Mouse (Mus musculus) spleen, adult 2 months (tissue): Measurements from ENCODE around the gene Cd2bp2. TPM values are rescaled to one million over a fixed set of nuclear protein-coding genes. Genes with fewer than 3 reads are reported as not detected.

Experiments
- DNase-seq, 2 experiments: peaks; one replicate each; pipeline versions ENCODE4 v3.0.0 to v3.0.0-alpha.2; 2012 to 2021; ENCODE audit warnings: low spot score in 2 of 2, low read depth in 1 of 2
- H3K27ac ChIP-seq: fragments of 200-500 bp; 2 replicates; pipeline ENCODE4 v1.5.1; 2012; ENCODE audit warnings: low read length, inconsistent platforms; ENCODE audit not compliant: insufficient read depth
- H3K27me3 ChIP-seq: fragments of 200-500 bp; 2 replicates; pipeline ENCODE4 v1.6.1; 2012; ENCODE audit warnings: mild to moderate bottlenecking, moderate library complexity, low read length, inconsistent platforms; ENCODE audit not compliant: control insufficient read depth, insufficient read depth
- H3K36me3 ChIP-seq: fragments of 200-500 bp; 2 replicates; pipeline ENCODE4 v1.6.1; 2012; ENCODE audit warnings: mild to moderate bottlenecking, low read length, inconsistent platforms; ENCODE audit not compliant: control insufficient read depth, insufficient read depth
- H3K4me1 ChIP-seq: fragments of 200-500 bp; 2 replicates; pipeline ENCODE4 v1.6.1; 2011; ENCODE audit warnings: inconsistent platforms; ENCODE audit not compliant: control insufficient read depth, insufficient read depth, insufficient read length
- H3K4me3 ChIP-seq: fragments of 200-500 bp; 2 replicates; pipeline ENCODE4 v1.5.1; 2011; ENCODE audit warnings: mild to moderate bottlenecking, inconsistent platforms; ENCODE audit not compliant: insufficient read depth, insufficient read length; ENCODE audit errors: extremely low read depth
- CTCF ChIP-seq: fragments of 200-500 bp; IDR thresholded peaks from 2 replicates; pipeline ENCODE4 v1.5.1; 2011; ENCODE audit warnings: mild to moderate bottlenecking, inconsistent platforms; ENCODE audit not compliant: insufficient read depth, insufficient read length, insufficient replicate concordance; ENCODE audit errors: extremely low read depth
- POLR2A ChIP-seq: fragments of 200-500 bp; IDR thresholded peaks from 2 replicates; pipeline ENCODE4 v1.6.1; 2011; ENCODE audit warnings: low read depth, low read length, inconsistent platforms
- WGBS: fragments of 180-500 bp; shearing (Covaris S2); methylation state at CpG from one replicate; pipeline ENCODE4 v1.1.7; 2018; 5-methylcytosine and 5-hydroxymethylcytosine counted together
- polyA plus RNA-seq: library from polyadenylated mRNA; depleted of rRNA; stranded (reverse); fragments of >200 nt; gene quantifications from 2 replicates; pipeline ENCODE4 v1.2.3, GENCODE M21; 2012

The Cd2bp2 gene
- polyA plus RNA-seq, 1 experiment = 22.7 TPM

GRCm38 (mm10) chr7:127162546-127162945 is 33.3 kb downstream of the Cd2bp2 start:
- 89% methylated on average over 5 of the region's 5 CpGs for whole genome bisulfite sequencing
- Histone ChIP-seq H3K27ac (no peak overlapping the region), H3K27me3 (no peaks in the 10 kb centered on the region), H3K36me3 (no peaks in the 10 kb centered on the region), H3K4me1 (peaks cover 14% of the 10 kb centered on the region; the same call in 1 of the 2 replicates), H3K4me3 (no peak overlapping the region)
- DNase-seq = no peak
- TF ChIP-seq CTCF (no peak), POLR2A (no peak)

DNA sequence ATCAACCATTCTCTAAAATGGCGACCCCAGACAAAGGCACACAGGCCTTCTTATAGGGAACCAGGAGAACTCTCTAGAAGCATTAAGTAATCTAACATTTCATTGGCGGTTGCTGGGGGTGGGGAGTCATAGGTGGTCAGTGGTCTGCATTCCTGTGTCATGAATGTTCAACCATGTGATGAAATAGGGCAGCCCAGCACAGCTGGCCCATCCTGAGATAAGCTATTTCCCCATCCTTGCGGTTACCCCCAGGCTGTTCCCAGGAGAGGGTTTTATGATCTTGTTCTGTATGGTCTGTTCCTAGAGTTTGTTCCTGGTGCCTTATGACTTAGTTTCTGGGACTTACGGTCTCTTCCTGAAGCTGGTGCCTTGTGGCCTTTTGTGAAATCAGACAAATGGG is 38.3 kb downstream of the Cd2bp2 start:
- no peak for TF ChIP-seq CTCF
- no peaks in the 10 kb centered on the region for H3K27me3 ChIP-seq
- no peak for DNase-seq
- no peaks in the 10 kb centered on the region for H3K36me3 ChIP-seq
- peaks cover 8% of the 10 kb centered on the region; the same call in 1 of the 2 replicates for H3K4me1 ChIP-seq
- 75% methylated on average over 4 of the region's 4 CpGs for WGBS
- H3K4me3 ChIP-seq = no peak overlapping the region
- no peak overlapping the region for H3K27ac ChIP-seq

- Histone ChIP-seq H3K4me1 (peaks cover 8% of the 10 kb centered on the region; the same call in 1 of the 2 replicates), H3K4me3 (no peak overlapping the region), H3K27ac (no peak overlapping the region), H3K27me3 (no peaks in the 10 kb centered on the region), H3K36me3 (no peaks in the 10 kb centered on the region)
- TF ChIP-seq POLR2A = no peak
- no peak for TF ChIP-seq CTCF
- no peak for DNase-seq
- WGBS = 72% methylated on average over 3 of the region's 3 CpGs
These were observed 42.4 kb downstream of the Cd2bp2 start for GRCm38 (mm10) chr7:127153477-127153876.

GRCm38 (mm10) chr7:127152464-127152863 is 43.4 kb downstream of the Cd2bp2 start:
- H3K27ac ChIP-seq = no peak overlapping the region
- DNase-seq = no peak
- no peaks in the 10 kb centered on the region for H3K27me3 ChIP-seq
- peaks cover 8% of the 10 kb centered on the region; the same call in 1 of the 2 replicates for H3K4me1 ChIP-seq
- no peaks in the 10 kb centered on the region for H3K36me3 ChIP-seq
- 96% methylated on average over 6 of the region's 6 CpGs for WGBS
- TF ChIP-seq CTCF = no peak
- no peak for TF ChIP-seq POLR2A
- no peak overlapping the region for H3K4me3 ChIP-seq

DNA sequence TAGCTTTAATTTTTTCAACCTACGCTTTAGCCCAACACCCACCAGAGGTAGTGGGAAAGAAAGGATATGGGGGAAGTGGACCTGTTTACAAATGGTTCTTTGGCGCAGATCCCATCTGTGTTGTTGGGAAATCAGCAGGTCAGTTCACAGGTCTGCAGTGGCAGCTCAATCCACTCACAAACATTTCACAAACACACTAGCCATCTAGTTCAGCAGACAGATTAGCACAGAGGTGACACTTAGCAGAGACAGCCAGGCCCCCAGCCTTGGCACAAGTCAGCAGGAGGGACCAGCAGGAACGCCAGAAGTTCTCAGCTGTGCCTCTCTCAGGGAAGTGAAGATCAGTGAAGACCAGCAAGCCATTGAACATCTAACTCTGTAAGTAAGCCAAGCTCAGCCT is 47.9 kb downstream of the Cd2bp2 start:
- TF ChIP-seq CTCF (no peak), POLR2A (no peak)
- no peak for DNase-seq
- Histone ChIP-seq H3K27ac (no peak overlapping the region), H3K4me3 (no peak overlapping the region), H3K36me3 (no peaks in the 10 kb centered on the region), H3K4me1 (no peaks in the 10 kb centered on the region), H3K27me3 (no peaks in the 10 kb centered on the region)
- 85% methylated on average over 3 of the region's 3 CpGs for WGBS

GRCm38 (mm10) chr7:127146267-127146603 is 49.6 kb downstream of the Cd2bp2 start:
- TF ChIP-seq CTCF (no peak), POLR2A (no peak)
- Histone ChIP-seq H3K36me3 (no peaks in the 10 kb centered on the region), H3K27ac (no peak overlapping the region), H3K4me3 (no peak overlapping the region), H3K4me1 (no peaks in the 10 kb centered on the region), H3K27me3 (no peaks in the 10 kb centered on the region)
- DNase-seq = no peak
- WGBS = 79% methylated on average over 2 of the region's 2 CpGs

DNA sequence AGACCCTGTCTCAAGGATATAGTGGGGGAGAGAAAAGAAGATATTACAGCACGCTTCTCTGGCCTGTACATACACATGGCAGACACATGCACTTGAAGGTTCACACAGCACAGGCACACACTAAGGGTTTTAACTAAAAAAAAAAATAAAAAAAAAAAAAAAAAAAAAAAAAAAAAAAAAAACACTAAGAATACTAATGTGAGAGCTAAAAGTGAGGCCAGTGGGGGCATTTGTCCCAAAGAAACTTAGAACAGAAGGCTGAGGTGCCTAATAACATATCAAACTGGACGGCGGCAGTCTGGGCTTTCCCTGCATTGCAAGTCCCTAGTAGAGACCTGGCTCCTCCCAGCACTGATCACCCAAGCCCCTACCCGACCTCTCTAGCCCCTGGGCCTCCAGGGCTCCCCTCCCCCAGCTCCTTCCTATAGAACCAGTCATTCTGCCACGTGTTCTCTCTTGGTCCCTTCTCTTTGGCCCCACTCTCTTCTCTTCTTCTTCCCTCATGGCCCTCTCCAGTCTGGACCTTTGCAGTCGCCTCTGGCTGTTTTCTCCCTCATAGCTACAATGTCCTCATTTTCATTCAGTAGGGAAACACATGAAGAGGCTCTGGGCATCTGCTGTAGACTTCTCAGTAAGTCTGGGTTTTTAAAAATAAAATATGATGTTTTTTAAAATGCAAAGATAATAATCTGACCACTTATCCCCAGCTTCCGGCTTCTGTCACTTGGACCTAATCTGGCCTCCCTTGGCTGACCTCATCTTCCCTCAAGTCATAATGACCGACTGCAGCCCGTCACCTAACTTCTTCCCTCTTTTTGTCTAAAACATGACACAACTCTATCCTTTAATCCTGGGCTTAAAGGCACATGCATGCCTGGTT is 50.2 kb downstream of the Cd2bp2 start:
- 74% methylated on average over 9 of the region's 9 CpGs for whole genome bisulfite sequencing
- DNase-seq = no peak

More for the DNA sequence above, 50.2 kb downstream of the Cd2bp2 start:
- Histone ChIP-seq H3K27ac (no peak overlapping the region), H3K27me3 (no peaks in the 10 kb centered on the region), H3K4me3 (no peak overlapping the region), H3K4me1 (peaks cover 3% of the 10 kb centered on the region; the same call in 1 of the 2 replicates), H3K36me3 (no peaks in the 10 kb centered on the region)
- TF ChIP-seq CTCF = no peak
- no peak for TF ChIP-seq POLR2A
